Mouse (Mus musculus) neural tube, embryonic 13.5 days (tissue): ENCODE measurements around the gene Elmo1. TPM values are rescaled to one million over a fixed set of nuclear protein-coding genes. Genes with fewer than 3 reads are reported as not detected.

Experiments used
- ATAC-seq: fragments of 200-750 bp; cut with Nextera tagmentation; 2 replicates; pipeline ENCODE4 v1.8.0; 2017; ENCODE audit warnings: low read depth, mild to moderate bottlenecking, moderate TSS enrichment, moderate library complexity
- H3K27ac ChIP-seq: fragments of 300-500 bp; sonication (generic); replicated peaks from 2 replicates; pipeline ENCODE4 v1.5.1; 2015; ENCODE audit warnings: moderate library complexity, mild to moderate bottlenecking, inconsistent platforms
- H3K27me3 ChIP-seq: fragments of 300-500 bp; sonication (generic); 2 replicates; pipeline ENCODE4 v1.6.1; 2015; ENCODE audit warnings: mild to moderate bottlenecking, inconsistent platforms
- H3K36me3 ChIP-seq: fragments of 300-500 bp; sonication (generic); 2 replicates; pipeline ENCODE4 v1.6.1; 2015; ENCODE audit warnings: mild to moderate bottlenecking, inconsistent platforms
- H3K4me1 ChIP-seq: fragments of 300-500 bp; sonication (generic); replicated peaks from 2 replicates; pipeline ENCODE4 v1.6.1; 2015; ENCODE audit warnings: inconsistent platforms
- H3K4me2 ChIP-seq: fragments of 300-500 bp; sonication (generic); 2 replicates; pipeline ENCODE4 v1.6.1; 2015; ENCODE audit warnings: inconsistent platforms, mild to moderate bottlenecking, moderate library complexity
- H3K4me3 ChIP-seq: fragments of 300-500 bp; sonication (generic); 2 replicates; pipeline ENCODE4 v1.5.1; 2015; ENCODE audit warnings: mild to moderate bottlenecking, inconsistent platforms
- H3K9ac ChIP-seq: fragments of 300-500 bp; sonication (generic); 2 replicates; pipeline ENCODE4 v1.6.1; 2015; ENCODE audit warnings: moderate library complexity, mild to moderate bottlenecking, inconsistent platforms
- H3K9me3 ChIP-seq: fragments of 300-500 bp; sonication (generic); 2 replicates; pipeline ENCODE4 v1.6.1; 2016; ENCODE audit warnings: inconsistent platforms
- WGBS: fragments of 180-500 bp; shearing (Covaris S2); methylation state at CpG from one replicate; pipeline ENCODE4 v1.1.7; 2015; 5-methylcytosine and 5-hydroxymethylcytosine counted together
- polyA plus RNA-seq: library from polyadenylated mRNA; unstranded; fragments of >200 nt; fragmentation: Nextera tagmentation; extraction: Ambion mirVana; gene quantifications from 2 replicates; pipeline ENCODE4 v1.2.1, GENCODE M21; 2015

The Elmo1 gene
- polyA plus RNA-seq, 1 experiment from 2014 or later = 48.4 TPM

- 87% methylated on average over 6 of the region's 6 CpGs for WGBS
Measured at GRCm38 (mm10) chr13:20494047-20494739, 403.8 kb downstream of the Elmo1 start.

GRCm38 (mm10) chr13:20501923-20502322 is 411.5 kb downstream of the Elmo1 start:
- ATAC-seq = no peak
- Histone ChIP-seq H3K27ac (no peak overlapping the region), H3K36me3 (no peaks in the 10 kb centered on the region), H3K4me3 (no peak overlapping the region), H3K4me1 (peaks cover 2% of the 10 kb centered on the region), H3K27me3 (no peaks in the 10 kb centered on the region), H3K4me2 (no peak overlapping the region), H3K9me3 (no peaks in the 10 kb centered on the region), H3K9ac (no peak overlapping the region)

More at GRCm38 (mm10) chr13:20494047-20494739, 403.8 kb downstream of the Elmo1 start:
- Histone ChIP-seq H3K27me3 (no peaks in the 10 kb centered on the region), H3K27ac (no peak overlapping the region), H3K4me1 (peaks cover 30% of the 10 kb centered on the region), H3K4me2 (no peak overlapping the region), H3K9me3 (no peaks in the 10 kb centered on the region), H3K9ac (no peak overlapping the region), H3K4me3 (no peak overlapping the region), H3K36me3 (no peaks in the 10 kb centered on the region)
- no peak for ATAC-seq

- 64% methylated on average over 3 of the region's 3 CpGs for WGBS
- Histone ChIP-seq H3K27me3 (no peaks in the 10 kb centered on the region), H3K4me3 (no peak overlapping the region), H3K36me3 (no peaks in the 10 kb centered on the region), H3K9ac (no peak overlapping the region), H3K9me3 (no peaks in the 10 kb centered on the region), H3K4me1 (peaks cover 17% of the 10 kb centered on the region), H3K27ac (no peak overlapping the region), H3K4me2 (no peak overlapping the region)
- no peak for ATAC-seq
Measured at GRCm38 (mm10) chr13:20503371-20503770, 413.0 kb downstream of the Elmo1 start.

DNA sequence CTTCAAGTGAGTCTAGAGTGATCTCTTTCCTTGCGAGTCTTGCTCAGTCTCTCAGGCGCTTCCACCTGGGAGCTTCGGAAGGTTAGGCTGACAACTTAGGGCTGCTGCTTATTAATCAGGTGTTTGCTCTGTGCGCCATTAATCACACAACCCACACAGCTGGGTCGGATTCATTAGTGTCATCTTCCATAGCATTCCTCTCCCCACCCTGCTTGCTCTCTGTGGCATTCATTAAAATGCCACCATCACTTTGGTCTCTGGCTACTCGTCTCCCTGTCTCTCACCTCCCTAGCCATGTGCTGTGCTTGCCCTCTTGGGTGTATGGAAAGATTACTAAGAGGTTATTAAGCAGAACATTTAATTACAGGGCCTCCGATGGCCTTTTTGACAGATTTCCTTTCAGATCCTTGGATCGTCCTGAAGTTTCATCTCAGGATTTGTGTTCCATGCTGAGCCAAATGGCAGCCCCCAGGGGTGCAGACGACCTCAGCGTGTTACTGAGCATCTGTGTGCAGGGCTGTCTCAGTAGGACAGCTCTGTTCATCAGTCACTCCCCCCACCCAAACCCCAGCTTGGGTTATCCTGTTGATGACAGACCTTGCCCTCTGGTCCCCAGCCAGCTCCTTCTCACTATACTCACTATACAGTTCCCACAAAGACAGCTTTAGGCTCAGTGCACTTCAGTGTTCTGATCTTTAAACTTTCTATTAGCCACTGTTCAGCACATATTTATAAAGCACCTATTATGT is 417.2 kb downstream of the Elmo1 start:
- H3K27ac ChIP-seq = no peak overlapping the region; the same call in 1 of the 2 replicates
- H3K9me3 ChIP-seq = no peaks in the 10 kb centered on the region
- H3K9ac ChIP-seq = no peak overlapping the region
- H3K27me3 ChIP-seq = no peaks in the 10 kb centered on the region
- H3K36me3 ChIP-seq = no peaks in the 10 kb centered on the region
- no peak overlapping the region for H3K4me2 ChIP-seq
- 37% methylated on average over 10 of the region's 10 CpGs for WGBS
- peak; percentile 60; the same call in 1 of the 2 replicates for ATAC-seq
- no peak overlapping the region for H3K4me3 ChIP-seq
- peaks cover 32% of the 10 kb centered on the region for H3K4me1 ChIP-seq

GRCm38 (mm10) chr13:20511026-20511425 is 420.6 kb downstream of the Elmo1 start:
- peaks cover 43% of the 10 kb centered on the region for H3K4me1 ChIP-seq
- no peaks in the 10 kb centered on the region for H3K27me3 ChIP-seq
- no peaks in the 10 kb centered on the region for H3K36me3 ChIP-seq
- no peak overlapping the region for H3K27ac ChIP-seq
- no peak overlapping the region for H3K9ac ChIP-seq
- no peak overlapping the region for H3K4me3 ChIP-seq
- no peaks in the 10 kb centered on the region for H3K9me3 ChIP-seq
- WGBS = 92% methylated on average over 4 of the region's 4 CpGs
- H3K4me2 ChIP-seq = no peak overlapping the region
- ATAC-seq = no peak

DNA sequence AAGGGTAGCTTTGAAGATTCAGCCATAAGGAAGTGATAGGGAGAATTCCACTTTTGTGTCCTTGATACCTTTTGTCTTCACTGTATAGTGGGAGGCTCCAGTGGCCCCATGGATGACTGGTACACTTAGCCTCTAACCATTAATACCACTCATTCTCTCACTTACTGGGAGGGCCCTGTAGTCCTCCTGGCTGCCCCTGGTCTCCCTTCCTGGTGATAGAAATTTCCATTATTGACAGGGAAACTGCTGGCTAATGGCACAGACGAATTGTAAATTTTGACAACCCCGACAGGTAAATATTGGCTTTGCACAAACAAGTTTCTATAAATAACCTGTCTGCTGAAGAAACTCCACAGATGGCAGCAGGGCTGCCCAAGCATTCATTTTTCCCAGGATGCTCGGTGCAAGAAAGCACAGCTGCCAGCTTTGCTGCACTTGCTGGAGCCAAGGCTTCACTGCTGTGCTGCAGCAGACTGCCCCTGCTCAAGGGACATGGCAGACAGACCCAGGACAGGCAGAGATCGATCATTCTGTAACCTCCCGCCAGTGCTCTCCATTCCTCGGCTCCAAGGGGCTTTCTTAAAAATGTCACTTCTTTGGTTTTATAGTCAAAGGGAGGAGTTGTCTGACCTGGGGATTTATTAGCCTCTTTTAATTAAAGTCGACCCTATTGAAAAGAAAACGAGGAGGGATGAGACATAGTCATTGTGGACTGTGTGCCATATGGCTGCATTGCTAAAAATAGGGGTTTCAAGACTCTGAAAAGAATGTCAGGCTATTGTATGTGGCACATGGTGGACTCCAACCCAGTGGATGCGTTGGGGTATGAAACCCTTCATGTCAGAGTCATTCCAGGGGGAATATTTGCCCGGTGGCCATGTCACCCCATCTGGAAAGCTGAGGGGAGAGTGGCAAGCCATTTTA is 422.2 kb downstream of the Elmo1 start:
- ATAC-seq = peak; percentile 83
- no peaks in the 10 kb centered on the region for H3K36me3 ChIP-seq
- peak overlapping the region; percentile 54 for H3K27ac ChIP-seq
- H3K4me2 ChIP-seq = peak overlapping the region; percentile 14; the same call in 1 of the 2 replicates
- no peaks in the 10 kb centered on the region for H3K9me3 ChIP-seq
- no peaks in the 10 kb centered on the region for H3K27me3 ChIP-seq
- WGBS = 18% methylated on average over 10 of the region's 10 CpGs
- no peak overlapping the region for H3K4me3 ChIP-seq
- peak overlapping the region; percentile 34; the same call in 1 of the 2 replicates for H3K9ac ChIP-seq
- peaks cover 34% of the 10 kb centered on the region for H3K4me1 ChIP-seq

DNA sequence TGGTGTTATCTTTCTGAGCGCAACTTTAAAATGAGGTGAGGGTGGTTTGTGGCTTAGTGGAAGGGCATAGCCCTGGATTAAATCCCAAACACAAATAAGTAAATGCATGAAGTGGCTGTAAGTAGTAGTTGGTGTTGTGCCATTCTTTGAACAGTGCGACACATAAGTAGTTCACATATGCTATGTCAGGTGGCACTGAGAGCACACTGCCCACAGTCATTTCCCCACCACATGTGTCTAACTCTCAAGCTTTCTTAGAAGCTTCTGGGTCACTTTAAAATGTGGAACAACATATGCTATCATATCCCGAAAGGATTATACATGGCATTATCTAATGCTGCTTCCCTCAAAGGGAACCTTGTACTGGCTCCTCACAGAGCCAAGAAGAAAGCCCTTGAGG is 424.3 kb downstream of the Elmo1 start:
- Histone ChIP-seq H3K4me2 (no peak overlapping the region), H3K9me3 (no peaks in the 10 kb centered on the region), H3K36me3 (no peaks in the 10 kb centered on the region), H3K27me3 (no peaks in the 10 kb centered on the region), H3K27ac (no peak overlapping the region), H3K4me1 (peaks cover 27% of the 10 kb centered on the region), H3K4me3 (no peak overlapping the region), H3K9ac (no peak overlapping the region)
- WGBS = 92% methylated on average over 3 of the region's 3 CpGs
- ATAC-seq = no peak

DNA sequence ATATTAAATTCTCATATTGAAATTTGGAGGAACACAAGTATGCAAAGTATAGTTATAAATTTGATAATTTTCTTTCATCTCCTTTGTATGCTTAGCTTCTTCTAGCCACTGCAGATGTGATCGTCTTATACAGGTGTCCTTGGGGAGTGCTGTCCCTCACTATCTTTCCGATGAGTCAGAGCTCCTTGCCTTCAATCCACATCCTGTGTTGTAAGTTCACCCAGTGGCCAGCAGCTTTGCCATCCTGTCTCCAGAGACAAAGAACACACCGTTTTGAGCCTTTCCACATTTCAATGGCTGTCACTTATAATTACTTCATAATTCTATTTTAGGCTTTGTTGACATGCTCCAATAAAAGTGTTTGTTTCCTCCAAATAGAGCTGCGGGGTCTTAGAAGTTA is 425.7 kb downstream of the Elmo1 start:
- Histone ChIP-seq H3K9me3 (no peaks in the 10 kb centered on the region), H3K4me3 (no peak overlapping the region), H3K36me3 (no peaks in the 10 kb centered on the region), H3K27ac (no peak overlapping the region), H3K9ac (no peak overlapping the region), H3K4me2 (no peak overlapping the region), H3K27me3 (no peaks in the 10 kb centered on the region), H3K4me1 (peaks cover 27% of the 10 kb centered on the region)
- WGBS = 71% methylated on average over 4 of the region's 4 CpGs
- no peak for ATAC-seq

GRCm38 (mm10) chr13:20517702-20518101 is 427.3 kb downstream of the Elmo1 start:
- H3K9ac ChIP-seq = no peak overlapping the region
- H3K27ac ChIP-seq = no peak overlapping the region
- no peaks in the 10 kb centered on the region for H3K9me3 ChIP-seq
- H3K4me1 ChIP-seq = peaks cover 14% of the 10 kb centered on the region
- H3K36me3 ChIP-seq = no peaks in the 10 kb centered on the region
- no peak overlapping the region for H3K4me2 ChIP-seq
- WGBS = 62% methylated on average over 4 of the region's 4 CpGs
- no peaks in the 10 kb centered on the region for H3K27me3 ChIP-seq
- no peak overlapping the region for H3K4me3 ChIP-seq
- ATAC-seq = no peak

GRCm38 (mm10) chr13:20521492-20521891 is 431.1 kb downstream of the Elmo1 start:
- H3K9me3 ChIP-seq = no peaks in the 10 kb centered on the region
- H3K27ac ChIP-seq = no peak overlapping the region
- WGBS = 80% methylated on average over 3 of the region's 3 CpGs
- peaks cover 21% of the 10 kb centered on the region for H3K4me1 ChIP-seq
- ATAC-seq = no peak
- H3K4me3 ChIP-seq = no peak overlapping the region
- H3K4me2 ChIP-seq = no peak overlapping the region
- no peaks in the 10 kb centered on the region for H3K36me3 ChIP-seq
- H3K27me3 ChIP-seq = no peaks in the 10 kb centered on the region
- no peak overlapping the region for H3K9ac ChIP-seq

GRCm38 (mm10) chr13:20523671-20524070 is 433.3 kb downstream of the Elmo1 start:
- no peak overlapping the region for H3K27ac ChIP-seq
- no peak overlapping the region for H3K4me3 ChIP-seq
- ATAC-seq = no peak
- no peak overlapping the region for H3K4me2 ChIP-seq
- H3K9ac ChIP-seq = no peak overlapping the region
- no peaks in the 10 kb centered on the region for H3K9me3 ChIP-seq
- 69% methylated on average over 1 of the region's 1 CpGs for WGBS
- no peaks in the 10 kb centered on the region for H3K36me3 ChIP-seq
- H3K4me1 ChIP-seq = peaks cover 36% of the 10 kb centered on the region
- H3K27me3 ChIP-seq = no peaks in the 10 kb centered on the region

- H3K4me2 ChIP-seq = no peak overlapping the region
- H3K9ac ChIP-seq = no peak overlapping the region
- WGBS = 73% methylated on average over 4 of the region's 4 CpGs
- ATAC-seq = no peak
- no peaks in the 10 kb centered on the region for H3K36me3 ChIP-seq
- no peaks in the 10 kb centered on the region for H3K9me3 ChIP-seq
- H3K27ac ChIP-seq = no peak overlapping the region
- H3K4me1 ChIP-seq = peaks cover 36% of the 10 kb centered on the region
- no peak overlapping the region for H3K4me3 ChIP-seq
- H3K27me3 ChIP-seq = no peaks in the 10 kb centered on the region
Measured at GRCm38 (mm10) chr13:20525844-20526243, 435.4 kb downstream of the Elmo1 start.
